Mouse (Mus musculus) bone marrow macrophage, adult 2 months (primary cell): ENCODE measurements around the gene Grin2b. TPM values are rescaled to one million over a fixed set of nuclear protein-coding genes. Genes with fewer than 3 reads are reported as not detected.

Experiments used
- H3K27ac ChIP-seq: 2 replicates; pipeline ENCODE4 v1.5.1; 2012; ENCODE audit warnings: low read depth, low read length; ENCODE audit not compliant: insufficient read depth
- H3K4me1 ChIP-seq: 2 replicates; pipeline ENCODE4 v1.6.1; 2012; ENCODE audit warnings: low read length; ENCODE audit not compliant: control insufficient read depth, insufficient read depth
- H3K4me3 ChIP-seq: 2 replicates; pipeline ENCODE4 v1.5.1; 2012; ENCODE audit warnings: mild to moderate bottlenecking, low read length, moderate library complexity; ENCODE audit not compliant: insufficient read depth
- CTCF ChIP-seq: IDR thresholded peaks from 2 replicates; pipeline ENCODE4 v1.5.1; 2012; ENCODE audit warnings: low read depth, mild to moderate bottlenecking, low read length, moderate library complexity
- POLR2A ChIP-seq: IDR thresholded peaks from 2 replicates; pipeline ENCODE4 v1.6.1; 2012; ENCODE audit warnings: mild to moderate bottlenecking, low read depth, low read length, borderline replicate concordance
- polyA plus RNA-seq: library from polyadenylated mRNA; stranded (reverse); fragments of >200 nt; gene quantifications from 2 replicates; pipeline ENCODE4 v1.2.4, GENCODE M21; 2012; ENCODE audit not compliant: missing spikeins, insufficient read depth, insufficient read length

Gene Grin2b
- polyA plus RNA-seq, 1 experiment = not detected

GRCm38 (mm10) chr6:136010290-136011037, 162.8 kb downstream of the Grin2b start:
- Histone ChIP-seq H3K4me1 (no peaks in the 10 kb centered on the region), H3K27ac (no peak overlapping the region), H3K4me3 (no peak overlapping the region)
- TF ChIP-seq POLR2A (no peak), CTCF (no peak)

- H3K27ac ChIP-seq = no peak overlapping the region
- no peak for TF ChIP-seq CTCF
- TF ChIP-seq POLR2A = no peak
- no peaks in the 10 kb centered on the region for H3K4me1 ChIP-seq
- no peak overlapping the region for H3K4me3 ChIP-seq
Observed at GRCm38 (mm10) chr6:136008120-136008519, 165.2 kb downstream of the Grin2b start.

DNA sequence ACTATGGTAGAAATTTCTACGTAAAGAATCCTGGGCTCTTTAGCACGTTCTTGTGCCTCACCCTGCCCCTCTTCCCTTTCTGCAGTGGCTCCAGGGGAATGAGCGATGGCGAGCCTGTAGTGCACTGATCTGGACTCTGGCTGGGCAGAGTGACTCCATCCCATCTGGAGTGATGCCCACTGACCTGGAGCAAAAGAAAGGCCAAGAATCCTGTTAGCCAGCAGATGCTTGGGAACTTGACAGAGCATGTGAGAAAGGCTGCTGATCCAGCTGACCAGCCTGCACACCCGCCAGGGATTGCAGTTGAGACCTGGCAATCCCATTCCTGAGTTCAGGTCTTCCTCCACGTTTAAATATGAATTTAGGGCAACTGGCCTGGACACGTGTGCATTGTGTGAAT, 178.6 kb downstream of the Grin2b start:
- H3K4me3 ChIP-seq = no peak overlapping the region
- H3K4me1 ChIP-seq = no peaks in the 10 kb centered on the region
- no peak overlapping the region for H3K27ac ChIP-seq
- TF ChIP-seq CTCF = no peak
- TF ChIP-seq POLR2A = no peak

- H3K27ac ChIP-seq = no peak overlapping the region
- H3K4me3 ChIP-seq = no peak overlapping the region
- TF ChIP-seq CTCF = no peak
- TF ChIP-seq POLR2A = no peak
- no peaks in the 10 kb centered on the region for H3K4me1 ChIP-seq
Observed at GRCm38 (mm10) chr6:135993897-135994296, 179.4 kb downstream of the Grin2b start.

DNA sequence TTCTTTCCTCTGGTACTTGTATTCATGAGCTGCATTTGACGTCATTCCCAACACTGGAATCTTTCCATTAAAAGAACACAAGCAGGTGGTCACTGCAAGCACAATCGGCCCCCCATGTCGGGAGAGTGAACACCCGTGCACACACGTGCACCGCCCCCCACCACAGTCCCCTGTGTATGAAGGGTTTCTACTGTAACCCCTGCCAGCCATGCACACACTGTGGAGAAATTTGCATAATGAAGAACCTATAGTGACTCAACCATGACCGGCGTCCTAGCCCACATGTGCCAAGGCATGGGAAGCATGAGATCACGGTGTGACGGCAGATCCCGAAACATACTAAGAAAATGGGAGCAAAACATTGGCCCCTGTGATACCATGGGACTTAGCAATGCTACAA, 179.9 kb downstream of the Grin2b start:
- Histone ChIP-seq H3K4me1 (no peaks in the 10 kb centered on the region), H3K27ac (no peak overlapping the region), H3K4me3 (no peak overlapping the region)
- TF ChIP-seq POLR2A = no peak
- TF ChIP-seq CTCF = no peak

DNA sequence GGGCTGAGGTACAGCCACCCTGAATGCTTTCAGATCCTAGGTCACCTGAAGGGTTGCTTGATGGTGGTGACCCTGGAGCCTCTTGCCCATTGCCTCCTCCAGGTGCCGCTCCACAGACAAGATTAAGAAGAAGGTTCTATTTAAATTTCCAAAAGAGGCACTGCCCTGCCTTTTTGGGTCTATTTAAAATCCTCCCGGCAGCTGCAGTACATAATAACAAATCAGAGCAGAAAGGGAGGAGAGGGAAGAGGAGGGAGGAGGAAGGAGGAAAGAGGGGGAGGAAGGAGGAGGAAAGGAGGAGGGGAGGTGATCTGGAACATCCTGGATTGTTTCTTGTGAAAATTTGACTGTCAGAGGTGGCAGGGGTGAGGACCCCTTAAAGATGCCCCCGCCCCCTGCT, 197.2 kb downstream of the Grin2b start:
- H3K27ac ChIP-seq = no peak overlapping the region
- H3K4me3 ChIP-seq = no peak overlapping the region
- TF ChIP-seq POLR2A = no peak
- TF ChIP-seq CTCF = no peak
- no peaks in the 10 kb centered on the region for H3K4me1 ChIP-seq

GRCm38 (mm10) chr6:135972481-135972880, 200.8 kb downstream of the Grin2b start:
- Histone ChIP-seq H3K4me3 (no peak overlapping the region), H3K27ac (no peak overlapping the region), H3K4me1 (no peaks in the 10 kb centered on the region)
- TF ChIP-seq POLR2A = no peak
- TF ChIP-seq CTCF = no peak

- no peak overlapping the region for H3K4me3 ChIP-seq
- H3K4me1 ChIP-seq = no peaks in the 10 kb centered on the region
- no peak for TF ChIP-seq CTCF
- TF ChIP-seq POLR2A = no peak
- H3K27ac ChIP-seq = no peak overlapping the region
Observed at GRCm38 (mm10) chr6:135971481-135971880, 201.8 kb downstream of the Grin2b start.

DNA sequence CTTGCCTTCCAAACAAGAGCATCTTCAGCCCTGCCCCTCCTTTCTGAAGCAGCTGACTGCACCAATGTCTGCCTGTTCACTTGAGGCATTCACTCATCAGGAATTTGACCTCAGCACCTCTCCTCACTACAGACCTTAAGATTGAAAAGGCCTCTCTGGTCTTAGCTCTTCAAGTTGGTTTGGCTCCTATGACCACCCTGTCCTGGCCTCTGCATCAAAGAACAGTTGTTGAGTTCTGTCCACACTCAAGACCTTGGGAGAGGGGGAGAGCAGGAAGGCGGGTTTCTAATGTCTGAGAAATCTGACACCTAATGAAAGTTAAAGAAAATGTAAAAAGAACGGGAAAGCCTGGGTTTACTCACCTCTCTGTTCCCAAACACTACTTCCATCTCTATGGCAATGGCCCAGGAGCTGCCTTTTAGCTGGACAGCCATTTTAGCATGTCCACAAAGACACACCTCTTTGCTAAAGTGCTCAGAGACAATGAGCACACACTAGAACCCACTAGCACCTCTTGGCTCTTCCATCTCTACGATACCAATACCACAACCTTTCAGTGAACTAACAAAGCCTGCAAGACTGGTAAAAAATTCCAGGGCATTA, 202.5 kb downstream of the Grin2b start:
- Histone ChIP-seq H3K27ac (no peak overlapping the region), H3K4me1 (no peaks in the 10 kb centered on the region), H3K4me3 (no peak overlapping the region)
- TF ChIP-seq CTCF = no peak
- TF ChIP-seq POLR2A = no peak

- Histone ChIP-seq H3K27ac (no peak overlapping the region), H3K4me3 (no peak overlapping the region), H3K4me1 (no peaks in the 10 kb centered on the region)
- TF ChIP-seq POLR2A (no peak), CTCF (no peak)
Observed at GRCm38 (mm10) chr6:135961766-135962165, 211.5 kb downstream of the Grin2b start.
